Mouse (Mus musculus) mesoderm, embryonic 11.5 days (tissue): ENCODE data around the gene Lrmda.

Experiments
- DNase-seq: peaks from one replicate; pipeline ENCODE4 v3.0.0-alpha.2; 2012; ENCODE audit warnings: low read depth, low spot score

The Lrmda gene

GRCm38 (mm10) chr14:22093124-22093523 is 73.6 kb downstream of the Lrmda start:
- no peak for DNase-seq

- DNase-seq: no peak
Measured at GRCm38 (mm10) chr14:22101961-22102805, 82.7 kb downstream of the Lrmda start.

- DNase-seq: no peak
Measured at GRCm38 (mm10) chr14:22105855-22106254, 86.3 kb downstream of the Lrmda start.

- DNase-seq: no peak
Measured at GRCm38 (mm10) chr14:22106777-22107176, 87.3 kb downstream of the Lrmda start.

GRCm38 (mm10) chr14:22109423-22109822 is 89.9 kb downstream of the Lrmda start:
- no peak for DNase-seq

GRCm38 (mm10) chr14:22113463-22114361 is 94.2 kb downstream of the Lrmda start:
- DNase-seq: no peak

GRCm38 (mm10) chr14:22114651-22115351 is 95.3 kb downstream of the Lrmda start:
- DNase-seq: peak; percentile 86

GRCm38 (mm10) chr14:22118096-22118495 is 98.6 kb downstream of the Lrmda start:
- peak; percentile 32 for DNase-seq

- peak; percentile 37 for DNase-seq
Measured at GRCm38 (mm10) chr14:22118512-22118911, 99.0 kb downstream of the Lrmda start.

- no peak for DNase-seq
Measured at GRCm38 (mm10) chr14:22126276-22126675, 106.8 kb downstream of the Lrmda start.

GRCm38 (mm10) chr14:22126859-22127258 is 107.3 kb downstream of the Lrmda start:
- no peak for DNase-seq

GRCm38 (mm10) chr14:22130950-22131585 is 111.6 kb downstream of the Lrmda start:
- no peak for DNase-seq

- DNase-seq: no peak
Measured at GRCm38 (mm10) chr14:22139281-22139680, 119.8 kb downstream of the Lrmda start.

GRCm38 (mm10) chr14:22144014-22144413 is 124.5 kb downstream of the Lrmda start:
- no peak for DNase-seq

- no peak for DNase-seq
Measured at GRCm38 (mm10) chr14:22145863-22146262, 126.4 kb downstream of the Lrmda start.

- DNase-seq: no peak
Measured at GRCm38 (mm10) chr14:22146508-22147044, 127.1 kb downstream of the Lrmda start.

GRCm38 (mm10) chr14:22147341-22148024 is 128.0 kb downstream of the Lrmda start:
- peak; percentile 58 for DNase-seq

- DNase-seq: no peak
Measured at GRCm38 (mm10) chr14:22152701-22153100, 133.2 kb downstream of the Lrmda start.

- no peak for DNase-seq
Measured at GRCm38 (mm10) chr14:22154096-22154495, 134.6 kb downstream of the Lrmda start.

- no peak for DNase-seq
Measured at GRCm38 (mm10) chr14:22155034-22155433, 135.5 kb downstream of the Lrmda start.
